Mouse (Mus musculus) c-Kit-positive CD71-negative TER-119-negative erythroid progenitor cells, embryonic 14.5 days (primary cell): ENCODE data around the gene Ntn5.

ENCODE experiments used
- DNase-seq: peaks from one replicate; pipeline ENCODE4 v3.0.0-alpha.2; 2013; ENCODE audit warnings: low read depth

Ntn5 gene

GRCm38 (mm10) chr7:45712022-45712757, 28.4 kb downstream of the Ntn5 start:
- DNase-seq, result no peak

DNA sequence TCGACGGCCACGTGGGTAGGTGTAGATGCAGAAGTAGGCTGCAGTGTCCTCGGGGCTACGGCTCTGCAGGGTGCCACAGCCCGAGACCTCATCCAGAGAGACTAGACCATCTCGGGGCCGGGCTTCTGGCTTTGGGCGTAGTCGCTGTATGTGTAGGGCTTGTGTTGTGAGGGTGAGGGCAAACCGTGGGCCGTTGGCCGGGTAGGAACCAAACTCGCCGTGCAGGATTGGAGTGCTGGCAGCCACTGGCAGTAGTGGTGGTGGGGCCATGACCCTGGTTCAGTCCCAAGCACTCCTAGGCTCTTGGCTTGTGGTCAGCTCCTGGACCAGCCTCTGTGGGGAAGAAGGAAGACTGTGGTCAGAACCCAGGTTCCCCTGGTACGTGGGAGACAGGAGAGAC, 29.6 kb downstream of the Ntn5 start:
- DNase-seq, result no peak

DNA sequence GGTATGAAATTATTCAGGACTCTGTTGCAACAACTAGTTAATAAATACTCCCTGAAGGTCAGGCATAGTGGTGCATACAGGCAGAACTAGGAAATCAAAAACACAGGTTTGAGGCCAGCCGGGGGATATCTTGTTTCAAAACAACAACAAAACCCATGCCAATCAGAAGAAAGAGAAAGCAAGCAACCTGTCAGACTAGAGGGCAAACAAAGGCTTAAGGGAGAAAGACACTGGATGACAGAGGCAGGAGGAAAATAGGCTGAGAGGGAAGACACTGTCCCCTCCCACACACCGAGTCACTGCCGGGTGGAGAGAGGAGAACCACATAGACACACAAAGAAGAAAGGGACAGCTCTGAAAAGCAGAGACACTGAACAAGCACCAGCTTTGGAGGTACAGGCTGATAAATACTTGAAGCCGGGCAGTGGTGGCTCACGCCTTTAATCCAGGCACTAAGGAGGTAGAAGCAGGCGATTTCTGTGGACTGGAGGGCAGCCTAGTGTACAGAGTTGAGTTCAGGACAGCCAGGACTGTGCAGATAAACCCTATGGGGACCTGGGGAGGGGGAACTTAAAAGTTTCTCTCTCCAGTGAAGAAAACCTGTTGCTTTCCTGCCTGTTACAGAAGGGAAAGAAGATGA, 30.2 kb downstream of the Ntn5 start:
- no peak for DNase-seq

GRCm38 (mm10) chr7:45714630-45715089, 30.8 kb downstream of the Ntn5 start:
- no peak for DNase-seq

DNA sequence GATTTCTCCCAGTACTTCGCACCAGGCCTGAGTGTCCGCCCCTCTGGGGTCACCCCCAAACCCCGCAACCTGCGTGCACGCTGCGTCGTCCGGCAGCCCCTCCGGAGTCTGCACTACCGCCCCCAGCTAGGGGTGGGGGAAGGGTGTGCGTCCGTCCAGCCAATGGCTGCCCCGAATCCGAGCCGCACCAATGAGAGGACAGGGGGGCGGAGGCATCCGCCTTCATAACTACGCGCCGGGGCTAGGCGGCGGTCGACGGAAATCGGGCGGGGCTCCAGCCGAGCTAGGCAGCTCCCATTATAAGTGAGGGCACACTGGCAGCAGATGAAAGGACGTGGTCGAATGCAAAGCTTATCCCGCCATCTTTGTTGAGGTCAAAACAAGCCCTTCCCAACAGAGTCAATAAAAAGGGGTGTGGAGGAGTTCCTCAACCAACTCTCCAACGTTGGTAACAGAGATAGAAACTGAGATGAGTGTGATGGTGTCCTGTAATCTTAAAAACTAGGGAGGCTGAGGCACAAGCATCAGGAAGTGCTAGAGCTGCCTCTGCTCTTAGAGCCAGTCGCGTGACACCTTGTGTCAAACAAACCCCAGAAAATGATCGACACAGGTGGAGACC, 31.4 kb downstream of the Ntn5 start, which contains the start of gene Rpl18:
Rpl18 (plus strand) TSS at position 368 of the 619 bp plus-strand sequence.
- peak; percentile 92 for DNase-seq

DNA sequence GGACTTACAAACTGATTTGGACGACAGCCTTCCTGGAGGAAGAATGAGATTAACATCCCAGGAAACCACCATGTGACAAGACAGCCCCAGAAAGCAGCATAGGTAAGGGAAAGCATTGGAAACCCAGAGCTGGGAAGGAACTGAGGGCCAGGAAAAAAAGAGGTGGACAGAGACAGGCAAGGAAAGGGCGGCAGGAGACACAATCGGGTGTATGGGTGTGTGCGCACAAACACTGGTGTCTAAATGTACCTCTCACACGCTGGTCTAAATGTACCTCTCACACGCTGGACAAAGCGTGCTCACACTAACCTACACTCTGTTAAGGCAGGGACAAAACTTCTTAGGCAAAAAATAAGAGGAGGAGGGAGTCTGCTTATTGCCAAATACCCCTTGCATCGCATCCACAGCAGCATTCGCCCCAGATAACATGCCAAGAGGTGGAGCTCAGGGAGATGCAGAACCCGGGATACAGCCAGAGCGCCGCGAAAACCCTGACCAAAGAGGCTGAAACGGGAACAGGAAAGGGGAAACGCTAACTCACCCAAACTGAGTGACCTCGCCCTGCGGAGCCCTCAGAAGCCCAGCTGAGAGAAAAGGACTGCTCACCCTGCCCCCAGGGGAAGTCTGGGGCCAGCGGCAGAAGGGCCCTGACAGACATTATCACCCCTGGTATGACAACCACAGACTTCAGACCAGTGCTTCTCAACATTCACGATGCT, 32.1 kb downstream of the Ntn5 start:
- no peak for DNase-seq

- no peak for DNase-seq
These were observed 32.6 kb downstream of the Ntn5 start for GRCm38 (mm10) chr7:45716460-45716857.

DNA sequence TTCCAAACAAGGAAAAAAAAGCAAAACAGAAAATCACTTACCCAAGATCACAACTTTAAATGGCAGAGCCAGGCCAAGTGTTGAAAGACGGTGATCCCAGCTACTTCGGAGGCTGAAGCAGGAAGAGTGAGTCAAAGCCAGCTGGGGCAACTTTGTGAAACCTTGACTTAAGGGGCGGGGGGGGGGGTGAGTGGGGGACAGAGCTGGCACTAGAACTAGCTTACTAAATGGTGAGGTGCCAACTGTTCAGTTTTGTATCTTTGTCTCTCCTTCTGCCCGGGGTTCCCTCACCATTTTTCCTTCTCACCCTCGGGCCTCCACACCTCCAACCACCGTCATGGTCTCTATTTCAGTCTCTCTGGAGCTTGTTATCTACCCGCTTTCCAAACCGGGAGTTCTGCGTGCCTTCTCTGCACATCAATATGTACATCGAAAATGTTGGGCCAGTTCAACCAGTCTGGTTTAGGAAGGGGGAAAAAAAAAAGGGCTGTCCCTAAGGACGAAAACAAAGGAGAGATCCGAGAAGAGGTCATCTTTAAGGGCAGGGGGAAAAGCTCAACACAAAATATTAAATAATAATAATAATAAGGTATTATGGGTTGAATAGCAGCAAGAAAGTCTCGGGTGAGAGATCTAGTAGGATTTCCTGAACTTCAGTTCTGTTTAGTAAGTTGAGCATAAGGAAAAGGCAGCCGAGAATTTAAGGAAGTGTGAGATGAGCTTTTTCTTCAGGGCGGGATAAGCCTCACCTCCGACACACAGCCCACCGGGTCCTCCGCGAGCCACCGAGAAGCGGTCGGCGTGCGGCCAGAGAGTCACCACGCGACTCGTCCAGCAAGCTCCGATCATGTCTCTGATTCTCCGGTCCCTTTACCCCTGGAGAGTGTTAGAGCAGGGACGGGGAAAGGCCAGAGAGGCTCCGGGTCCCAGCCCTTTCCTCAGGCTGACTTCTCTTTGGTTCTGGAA, 33.4 kb downstream of the Ntn5 start:
- no peak for DNase-seq

GRCm38 (mm10) chr7:45717918-45718297, 34.1 kb downstream of the Ntn5 start, which contains the start of gene Sphk2:
Gene Sphk2 (minus strand): TSS chr7:45718002.
- DNase-seq, result peak; percentile 98

GRCm38 (mm10) chr7:45718331-45718730, 34.5 kb downstream of the Ntn5 start:
- no peak for DNase-seq

GRCm38 (mm10) chr7:45719180-45719579, 35.4 kb downstream of the Ntn5 start:
- DNase-seq, result no peak

- DNase-seq, result no peak
These were observed 36.1 kb downstream of the Ntn5 start for GRCm38 (mm10) chr7:45719738-45720412.

DNA sequence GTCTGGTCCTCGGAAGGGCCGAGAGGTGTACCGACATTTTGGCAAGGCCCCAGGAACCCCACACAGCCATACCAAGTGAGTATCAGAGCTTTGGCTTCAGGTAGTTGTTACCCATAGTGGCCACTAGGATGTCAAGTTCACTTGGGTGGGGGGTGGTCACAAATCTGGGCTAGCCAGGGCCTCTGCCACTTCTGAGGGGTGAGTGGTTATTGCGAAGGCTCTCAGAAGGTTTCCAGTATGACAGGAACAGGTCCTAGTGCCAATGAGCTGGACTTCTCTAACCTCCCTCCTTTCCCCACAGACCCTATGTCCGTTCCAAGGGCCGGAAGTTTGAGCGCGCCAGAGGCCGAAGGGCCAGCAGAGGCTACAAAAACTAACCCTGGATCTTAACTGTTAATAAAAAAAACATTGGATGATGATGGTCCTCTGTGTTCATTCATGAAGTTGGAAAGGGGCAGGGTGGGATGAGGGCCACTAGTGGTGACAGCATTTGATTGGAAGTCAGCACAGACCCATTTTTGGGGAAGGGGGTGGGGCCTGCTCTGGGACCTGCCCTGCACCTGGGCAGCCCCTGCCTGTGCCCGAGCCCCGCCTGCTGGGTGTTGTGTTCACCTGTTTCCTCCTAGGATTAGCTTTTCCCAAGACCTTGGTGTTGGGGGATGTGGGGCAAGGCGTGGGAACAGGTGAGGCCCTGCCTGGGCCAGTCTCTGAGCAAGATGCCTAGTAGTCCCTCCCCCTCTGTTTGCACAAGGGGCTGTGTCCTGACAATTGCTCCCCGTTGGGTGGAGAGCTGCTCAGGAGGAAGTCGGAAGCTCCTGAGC, 36.8 kb downstream of the Ntn5 start, which contains the start of gene Fam83e:
Fam83e (plus strand) TSS at position 800 of the 821 bp plus-strand sequence.
- no peak for DNase-seq

DNA sequence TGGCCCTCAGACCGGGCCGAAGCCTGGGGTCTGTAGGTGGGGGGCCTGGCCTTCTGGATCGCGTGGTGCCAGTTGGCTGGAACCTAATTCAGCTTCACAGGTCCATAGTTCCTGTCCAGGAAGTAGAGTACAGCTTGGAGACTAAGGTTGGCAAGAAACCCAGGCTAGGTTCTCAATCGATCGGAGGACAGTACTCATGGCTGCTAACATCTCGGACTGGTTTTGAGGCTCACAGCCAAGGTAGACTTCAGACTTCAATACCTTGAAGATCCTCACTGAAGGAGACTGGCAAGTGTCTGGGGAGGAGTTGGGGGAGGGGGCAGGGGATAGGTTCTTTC, 37.4 kb downstream of the Ntn5 start:
- no peak for DNase-seq

DNA sequence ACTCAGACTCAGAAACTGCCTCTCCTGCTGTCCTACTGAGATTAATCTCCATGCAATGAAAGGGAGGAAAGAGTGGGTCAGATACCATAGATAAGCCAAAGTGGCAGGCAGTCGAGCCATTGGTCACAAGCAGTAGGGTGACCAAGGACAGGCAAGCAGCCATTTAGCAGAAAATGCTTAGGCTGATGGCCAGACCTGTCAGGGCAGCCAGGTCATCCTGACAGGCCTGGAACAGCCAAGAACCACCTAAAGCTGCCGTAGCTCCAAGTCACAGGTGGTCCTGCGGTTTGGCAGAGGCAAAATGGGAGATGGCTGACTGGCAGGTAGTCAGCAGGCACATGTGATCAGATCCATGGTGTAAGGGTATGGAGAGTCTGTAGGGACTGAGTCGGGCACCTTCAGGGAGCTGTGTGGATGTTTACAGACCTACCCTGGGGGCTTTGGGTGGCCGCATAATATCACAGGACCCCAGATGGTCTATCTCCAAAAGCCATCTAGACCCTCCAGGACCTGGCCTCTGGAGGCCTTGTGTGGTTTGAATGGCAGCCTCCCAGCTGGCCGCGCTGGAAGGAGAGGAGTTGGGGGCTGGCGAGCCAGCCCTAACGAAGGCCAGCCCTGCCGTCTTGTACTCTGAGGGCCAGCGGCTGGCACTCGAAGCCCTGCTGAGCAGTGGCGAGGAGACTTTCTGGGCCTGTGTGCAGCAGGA, 38.0 kb downstream of the Ntn5 start:
- no peak for DNase-seq

DNA sequence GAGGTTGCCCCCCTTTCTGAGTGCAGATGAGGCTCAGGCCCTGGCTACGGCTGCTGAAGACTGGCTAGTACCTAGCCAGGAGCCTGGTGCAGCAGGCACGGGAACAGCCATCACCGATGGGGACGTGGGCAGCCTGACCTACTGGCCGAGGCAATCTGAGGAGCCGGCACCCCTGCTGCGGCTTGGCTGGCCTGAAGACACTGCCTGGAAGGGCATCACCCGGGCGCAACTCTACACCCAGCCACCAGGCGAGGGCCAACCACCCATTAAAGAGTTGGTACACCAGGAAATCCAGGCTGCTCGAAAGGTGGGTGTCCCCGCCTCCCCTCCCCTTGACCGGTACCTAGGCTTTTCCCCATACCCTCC, 38.5 kb downstream of the Ntn5 start:
- DNase-seq, result no peak

DNA sequence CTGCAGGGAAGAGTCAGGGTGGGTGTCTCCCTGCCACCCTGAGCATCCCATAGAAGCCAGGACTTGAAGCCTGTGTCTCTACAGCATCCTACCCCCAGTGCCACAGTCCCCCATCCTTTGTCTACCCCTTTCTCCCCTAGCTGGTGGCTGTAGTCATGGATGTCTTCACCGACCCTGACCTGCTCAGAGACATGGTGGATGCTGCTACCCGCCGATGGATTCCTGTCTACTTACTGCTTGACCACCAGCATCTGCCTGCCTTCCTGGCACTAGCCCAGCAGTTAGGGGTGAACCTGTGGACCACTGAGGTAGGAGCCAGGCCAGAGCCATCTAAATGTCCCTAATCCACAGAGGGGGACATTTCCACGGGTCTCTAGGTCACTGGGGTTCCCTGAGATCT, 39.5 kb downstream of the Ntn5 start:
- no peak for DNase-seq

DNA sequence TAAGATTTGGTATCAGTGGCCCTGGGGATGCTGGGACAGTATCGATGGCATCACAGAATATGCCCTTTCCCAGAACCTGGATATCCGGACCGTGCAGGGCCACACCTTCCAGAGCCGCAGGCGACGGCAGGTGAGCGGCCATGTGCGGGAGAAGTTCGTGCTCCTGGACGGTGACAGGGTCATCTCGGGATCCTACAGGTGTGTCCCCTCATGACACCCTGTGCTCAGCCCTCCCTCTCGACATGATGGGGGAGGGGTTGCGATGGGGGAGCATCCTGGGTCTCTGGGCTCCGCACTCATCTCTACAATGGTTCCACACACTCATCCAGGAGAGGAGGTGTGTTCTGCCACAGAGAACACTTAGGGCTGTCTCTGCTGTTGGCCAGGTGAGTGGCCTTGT, 40.0 kb downstream of the Ntn5 start:
- DNase-seq, result no peak

GRCm38 (mm10) chr7:45725151-45725550, 41.3 kb downstream of the Ntn5 start:
- no peak for DNase-seq
